Mouse (Mus musculus): ENCODE measurements around the gene Tmem69. TPM values are rescaled to one million over a fixed set of nuclear protein-coding genes. Genes with fewer than 3 reads are reported as not detected.

Gene Tmem69
- polyA plus RNA-seq (2021; fragmentation: Nextera tagmentation): 4.8 and 5.9 TPM in 2 replicates
- long read RNA-seq, experiment 1, partial matches to known transcripts: 0 of 2 reads
- long read RNA-seq, experiment 1, other reads (novel, unspliced or antisense): 0 of 2 reads
- long read RNA-seq, experiment 2, partial matches to known transcripts: 1 of 2 reads
- long read RNA-seq, experiment 2, other reads (novel, unspliced or antisense): 0 of 2 reads

DNA sequence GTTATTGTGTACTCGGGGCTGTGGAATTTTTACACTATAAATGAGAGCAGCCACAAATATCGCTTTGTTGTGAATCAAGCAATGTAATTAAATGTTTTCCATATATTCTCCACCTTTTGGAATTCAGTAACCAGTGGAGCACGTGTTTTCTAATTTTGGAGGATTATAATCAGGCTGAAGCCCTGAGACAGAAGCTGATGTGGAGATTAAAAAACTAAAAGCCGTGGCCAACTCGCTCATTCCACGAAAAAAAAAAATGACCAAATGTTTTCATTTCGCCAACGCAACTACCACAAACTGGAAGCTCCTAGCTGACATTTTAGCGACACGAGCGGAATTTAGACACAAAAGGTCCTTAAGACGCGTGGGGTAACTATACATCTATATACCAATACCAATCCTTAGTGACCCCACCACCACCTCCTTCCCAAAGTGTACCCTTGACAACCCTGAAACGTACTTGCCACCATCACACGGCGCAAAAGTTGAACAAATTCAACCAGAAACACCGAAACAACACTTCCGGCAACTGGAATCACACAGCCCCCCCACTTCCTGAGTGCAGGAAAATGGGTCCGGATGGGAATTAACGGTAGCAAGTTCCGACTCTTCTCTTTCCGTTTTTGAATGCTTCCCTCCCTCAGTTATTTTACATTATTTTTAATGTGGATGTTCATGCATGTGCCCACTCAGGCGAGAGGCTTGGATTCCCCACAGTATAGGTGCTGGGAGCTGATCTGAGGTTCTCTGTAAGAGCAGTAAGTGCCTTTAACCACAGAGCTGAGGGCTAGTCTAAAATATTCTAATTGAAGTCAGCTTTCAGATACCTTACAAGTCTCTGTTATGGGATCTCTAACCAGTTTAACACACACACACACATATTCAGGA lies at the start of gene Tmem69:
Gene Tmem69, minus strand, starts transcription at position 524 of the 888 bp plus-strand sequence.

DNA sequence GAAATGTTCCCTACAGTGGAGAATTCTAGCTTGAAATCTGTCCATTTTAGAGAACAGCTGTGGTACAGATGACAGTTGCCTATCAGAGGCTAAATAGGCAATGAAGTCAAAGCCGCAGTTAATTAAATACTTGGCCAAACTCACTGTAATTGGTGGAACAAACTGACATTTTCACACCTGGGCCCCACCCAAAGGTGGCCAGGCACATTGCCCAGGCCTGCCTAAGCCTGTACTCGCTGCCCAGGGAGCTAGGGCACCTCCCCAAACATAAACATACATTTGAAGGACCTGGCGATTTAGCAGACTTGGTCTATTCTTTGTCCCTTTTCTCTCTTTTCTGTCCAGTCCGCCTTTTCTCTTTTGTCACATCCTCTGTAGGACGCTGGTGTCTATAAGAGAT lies 40.6 kb upstream of the Tmem69 start, which contains the start of gene Ccdc17:
Gene Ccdc17, plus strand, starts transcription at position 276 of the 400 bp plus-strand sequence.

DNA sequence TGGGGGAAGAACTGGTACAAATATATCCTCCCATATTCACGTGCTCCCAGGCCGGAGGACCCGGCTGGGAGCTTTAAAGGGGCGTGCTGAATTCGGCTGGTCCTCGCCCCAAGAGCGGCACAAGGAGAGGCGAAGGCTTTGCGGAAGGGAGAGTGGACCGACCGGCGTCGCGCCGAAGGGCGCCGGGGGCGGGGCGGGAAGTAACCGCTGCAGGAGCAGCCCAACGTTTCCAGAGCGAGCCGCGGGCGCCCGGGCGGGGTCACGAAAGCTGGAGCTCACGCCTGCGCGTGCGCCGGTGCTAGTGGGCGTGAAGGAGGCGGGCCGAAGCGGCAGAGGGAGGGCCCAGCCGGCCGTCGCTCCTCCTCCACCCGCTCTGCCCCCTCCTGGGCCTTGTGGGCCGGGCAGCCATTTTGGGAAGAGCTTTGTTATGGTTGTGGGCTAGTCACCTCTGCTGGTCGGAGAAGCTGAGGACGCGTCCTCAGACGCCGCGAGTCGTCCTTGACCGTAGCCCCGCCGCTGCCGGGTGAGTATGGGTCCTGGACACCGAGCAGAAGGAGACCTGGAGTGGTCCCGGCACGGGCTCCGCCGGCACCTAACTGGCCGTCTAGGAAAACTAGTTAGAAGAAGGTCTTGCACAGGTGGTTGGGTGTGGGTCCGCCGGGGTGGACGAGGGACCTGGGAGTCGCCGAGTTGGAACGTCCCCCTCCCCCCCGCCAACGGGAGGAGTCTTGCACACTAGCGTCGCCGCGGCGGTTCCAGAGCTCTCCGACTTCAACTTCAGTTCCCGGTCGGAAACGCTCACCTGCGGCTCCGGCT lies 1.8 kb upstream of the Tmem69 start, which contains the start of gene Gpbp1l1:
Gene Gpbp1l1, plus strand, starts transcription at position 353 of the 816 bp plus-strand sequence.

DNA sequence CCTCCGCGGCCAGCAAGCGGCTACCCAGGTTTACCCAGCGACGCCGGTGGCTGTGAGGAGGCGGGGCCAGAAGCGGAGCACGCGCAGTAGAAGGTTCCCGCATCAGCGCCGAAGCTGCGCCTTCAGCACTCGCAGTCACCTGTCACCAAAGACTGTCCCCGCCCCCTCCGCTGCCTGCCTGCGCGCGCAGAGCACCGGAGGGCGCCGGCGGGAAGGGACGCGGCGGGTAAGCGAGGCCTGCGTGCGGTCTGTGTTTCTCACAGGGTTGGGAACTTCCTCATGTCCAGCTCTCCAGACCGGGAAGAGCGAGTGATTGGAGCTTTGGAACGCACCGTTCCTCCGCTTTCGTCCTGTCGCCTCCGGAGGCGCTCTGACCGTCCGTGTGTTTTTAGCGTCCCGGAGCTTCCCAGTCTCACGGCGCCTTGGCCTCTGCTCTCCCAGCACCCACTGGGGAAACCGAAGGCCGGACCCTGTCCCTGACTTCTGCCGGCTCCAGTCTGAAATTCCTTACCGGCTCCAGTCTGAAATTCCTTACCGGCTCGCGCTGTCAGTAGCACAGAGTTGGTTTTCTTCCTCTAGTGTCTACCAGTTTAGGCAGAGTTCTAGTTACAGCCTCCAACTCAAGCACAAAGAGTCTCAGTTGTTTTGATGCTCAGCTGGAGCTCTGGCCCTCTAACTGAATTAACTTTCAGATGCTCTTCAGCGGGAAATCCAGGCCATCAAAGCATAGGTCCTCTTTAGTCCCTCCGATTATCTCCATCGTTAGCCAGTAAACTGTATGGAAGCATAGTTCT lies 48.1 kb downstream of the Tmem69 start, which contains the start of gene Ipp:
Gene Ipp, plus strand, starts transcription at position 125 of the 794 bp plus-strand sequence.

Other genes with a start within 250 kb of the Tmem69 start
- 9.2 and 9.7 TPM in 2 replicates for gene Mast2, start 91.8 kb downstream of the Tmem69 start, polyA plus RNA-seq (2021; fragmentation: Nextera tagmentation)
- 2.5 and 3.9 TPM in 2 replicates for gene Ipp, start 48.4 kb downstream of the Tmem69 start, polyA plus RNA-seq (2021; fragmentation: Nextera tagmentation)
- gene Gpbp1l1, start 1.7 kb upstream of the Tmem69 start, polyA plus RNA-seq (2021; fragmentation: Nextera tagmentation): 3.2 and 4.1 TPM in 2 replicates
- 1.5 and 1.6 TPM in 2 replicates for gene Ccdc17, start 40.7 kb upstream of the Tmem69 start, polyA plus RNA-seq (2021; fragmentation: Nextera tagmentation)
- 4.6 and 4.9 TPM in 2 replicates for gene Nasp, start 72.0 kb upstream of the Tmem69 start, polyA plus RNA-seq (2021; fragmentation: Nextera tagmentation)
- 568 and 595 TPM in 2 replicates for gene Akr1a1, start 95.7 kb upstream of the Tmem69 start, polyA plus RNA-seq (2021; fragmentation: Nextera tagmentation)
- gene Prdx1, start 129.6 kb upstream of the Tmem69 start, polyA plus RNA-seq (2021; fragmentation: Nextera tagmentation): 629 and 803 TPM in 2 replicates
- gene Mmachc, start 152.5 kb upstream of the Tmem69 start, polyA plus RNA-seq (2021; fragmentation: Nextera tagmentation): 10.3 and 13.6 TPM in 2 replicates
- gene Ccdc163, start 152.6 kb upstream of the Tmem69 start, polyA plus RNA-seq (2021; fragmentation: Nextera tagmentation): 1.7 and 2.1 TPM in 2 replicates
- 1.9 and 2.0 TPM in 2 replicates for gene Tesk2, start 165.0 kb upstream of the Tmem69 start, polyA plus RNA-seq (2021; fragmentation: Nextera tagmentation)

Measured in layer of hippocampus, adult 6 months (tissue).